Mouse (Mus musculus) left cerebral cortex, adult 8-10 months (tissue): Measurements from ENCODE around the gene Dynlt1b. TPM values are rescaled to one million over a fixed set of nuclear protein-coding genes. Genes with fewer than 3 reads are reported as not detected.
"Not testable (repeated sequence)": the region's sequence is repeated elsewhere in the genome, so short reads cannot be mapped to it uniquely, and the experiment has no call there.

Experiments
- DNase-seq, 2 experiments: peaks; one replicate each; pipeline ENCODE4 v3.0.0; 2022; ENCODE audit warnings: low spot score in 2 of 2
- total RNA-seq, 4 experiments: library from RNA; stranded (reverse); gene quantifications; 2 replicates each; pipeline ENCODE4 v1.2.4; 2022

Gene Dynlt1b
- total RNA-seq: 10 to 100 TPM; 43.9 to 53.3 (median 48.5) TPM

- peak; percentile 100 for DNase-seq
Observed at GRCm38 (mm10) chr17:6429945-6430344, at the start of gene Dynlt1b. TSS of gene Dynlt1b (plus strand) at chr17:6430112.

GRCm38 (mm10) chr17:6380182-6380841 is 49.6 kb upstream of the Dynlt1b start:
- not testable (repeated sequence) for DNase-seq

- not testable (repeated sequence) for DNase-seq
Observed at GRCm38 (mm10) chr17:6381071-6381682, 48.7 kb upstream of the Dynlt1b start.

GRCm38 (mm10) chr17:6386927-6387326 is 43.0 kb upstream of the Dynlt1b start:
- DNase-seq: not testable (repeated sequence)

GRCm38 (mm10) chr17:6387380-6387911 is 42.5 kb upstream of the Dynlt1b start:
- DNase-seq: not testable (repeated sequence)

- not testable (repeated sequence) for DNase-seq
Observed at GRCm38 (mm10) chr17:6389463-6389862, 40.4 kb upstream of the Dynlt1b start.

GRCm38 (mm10) chr17:6390731-6391130 is 39.2 kb upstream of the Dynlt1b start:
- DNase-seq: not testable (repeated sequence)

- not testable (repeated sequence) for DNase-seq
Observed at GRCm38 (mm10) chr17:6391736-6392135, 38.2 kb upstream of the Dynlt1b start.

GRCm38 (mm10) chr17:6392473-6393340 is 37.2 kb upstream of the Dynlt1b start:
- DNase-seq: not testable (repeated sequence)

- not testable (repeated sequence) for DNase-seq
Observed at GRCm38 (mm10) chr17:6398079-6398478, 31.8 kb upstream of the Dynlt1b start.

- DNase-seq: not testable (repeated sequence)
Observed at GRCm38 (mm10) chr17:6398816-6399215, 31.1 kb upstream of the Dynlt1b start.

GRCm38 (mm10) chr17:6399281-6400096 is 30.4 kb upstream of the Dynlt1b start:
- DNase-seq: not testable (repeated sequence)

- DNase-seq: not testable (repeated sequence)
Observed at GRCm38 (mm10) chr17:6400097-6400489, 29.8 kb upstream of the Dynlt1b start.

- DNase-seq: not testable (repeated sequence)
Observed at GRCm38 (mm10) chr17:6404493-6404892, 25.4 kb upstream of the Dynlt1b start.

GRCm38 (mm10) chr17:6406972-6407371 is 22.9 kb upstream of the Dynlt1b start:
- DNase-seq: not testable (repeated sequence)

- DNase-seq: not testable (repeated sequence)
Observed at GRCm38 (mm10) chr17:6410713-6411213, 19.1 kb upstream of the Dynlt1b start.

- DNase-seq: not testable (repeated sequence)
Observed at GRCm38 (mm10) chr17:6417118-6417517, 12.8 kb upstream of the Dynlt1b start.

- not testable (repeated sequence) for DNase-seq
Observed at GRCm38 (mm10) chr17:6420557-6420956, 9.4 kb upstream of the Dynlt1b start.

GRCm38 (mm10) chr17:6421547-6422326 is 8.2 kb upstream of the Dynlt1b start:
- DNase-seq: not testable (repeated sequence)

GRCm38 (mm10) chr17:6422370-6422769 is 7.5 kb upstream of the Dynlt1b start:
- DNase-seq: not testable (repeated sequence)
